Mouse (Mus musculus) thymus, adult 2 months (tissue): ENCODE results near the gene Mras.

ENCODE experiments used
- CTCF ChIP-seq: fragments of 200-500 bp; IDR thresholded peaks from 2 replicates; pipeline ENCODE4 v1.5.1; 2012; ENCODE audit warnings: mild to moderate bottlenecking, control low read depth, low read length, moderate library complexity, borderline replicate concordance; ENCODE audit not compliant: control insufficient read depth, poor library complexity, insufficient read depth; ENCODE audit errors: extremely low read depth
- POLR2A ChIP-seq: fragments of 200-500 bp; IDR thresholded peaks from 2 replicates; pipeline ENCODE4 v1.6.1; 2012; ENCODE audit warnings: mild to moderate bottlenecking, low read length, control low read depth, moderate library complexity; ENCODE audit not compliant: control insufficient read depth, poor library complexity, insufficient read depth; ENCODE audit errors: extremely low read depth

GRCm38 (mm10) chr9:99394366-99394765 is 42.8 kb downstream of the Mras start:
- TF ChIP-seq CTCF (no peak), POLR2A (no peak)
